ENCODE assay signal across 8 mouse cellular contexts in the genomic region with DNA sequence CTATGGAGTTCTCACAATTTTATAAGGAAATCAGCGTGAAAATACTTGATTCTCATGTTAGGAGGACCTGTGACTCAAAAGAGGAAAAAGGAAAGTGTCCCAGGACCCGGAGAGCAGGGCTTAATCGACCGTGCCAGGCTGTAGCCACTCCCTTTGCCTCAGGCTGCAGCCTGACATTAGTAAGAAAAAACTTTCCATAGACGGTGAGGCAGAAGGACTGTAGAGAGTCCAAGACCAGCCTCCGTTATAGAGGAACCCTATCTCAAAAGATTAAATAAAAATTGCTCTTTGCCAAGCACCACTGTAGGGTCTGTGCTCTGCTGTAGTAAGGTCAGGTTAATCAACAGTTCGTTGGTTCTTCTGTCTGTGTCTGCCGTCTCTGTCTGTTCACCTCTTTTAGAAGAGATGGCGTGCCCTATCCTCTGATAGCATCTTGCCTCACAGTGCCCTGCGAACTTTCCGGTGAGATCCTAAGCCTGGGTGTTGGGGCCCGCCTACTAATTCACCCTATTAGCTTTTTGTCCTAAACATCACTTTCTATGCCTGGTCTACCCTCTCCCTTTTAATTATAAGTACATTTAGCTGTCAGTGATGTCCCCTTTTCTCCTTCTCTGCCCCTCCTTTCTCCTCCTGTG. TPM values are rescaled to one million over a fixed set of nuclear protein-coding genes. Genes with fewer than 3 reads are reported as not detected.
A peak's percentile ranks its signal among the peaks of the same experiment; 100 is the strongest.
DNase-seq lines count a peak whose midpoint lies in the region; ATAC-seq and TF ChIP-seq lines count a peak whose summit lies in the region.

No protein-coding gene starts in this region.

- no peaks in the 10 kb centered on the region for H3K9me3 ChIP-seq in hindbrain, postnatal 0 days (ENCODE audit: low read length)
- no peaks in the 10 kb centered on the region for H3K9me3 ChIP-seq in liver, embryonic 13.5 days (replicated peaks)
- no peaks in the 10 kb centered on the region for H3K9me3 ChIP-seq in neural tube, embryonic 14.5 days (ENCODE audit: control insufficient read depth, low read length)

- DNase-seq in embryo, embryonic 10 days (ENCODE audit: low spot score), result peak; percentile 62
- no peak for DNase-seq in embryo, embryonic 9.5 days (ENCODE audit: extremely low spot score)
- DNase-seq in hindbrain, postnatal 0 days (ENCODE audit: low spot score), result no peak
- DNase-seq in liver, embryonic 13.5 days, result peak; percentile 51
- DNase-seq in retina, postnatal 1 day, result no peak
- no peak for DNase-seq in layer of hippocampus, adult 9-11 months

- TF ChIP-seq CTCF in hindbrain, postnatal 0 days (IDR thresholded peaks at IDR 0.05; ENCODE audit: low read depth), result no peak

- H3K4me1 ChIP-seq in hindbrain, postnatal 0 days (ENCODE audit: insufficient read depth, low read length), result no peaks in the 10 kb centered on the region
- H3K4me1 ChIP-seq in liver, embryonic 13.5 days (replicated peaks), result peaks cover 15% of the 10 kb centered on the region
- no peaks in the 10 kb centered on the region for H3K4me1 ChIP-seq in neural tube, embryonic 14.5 days (ENCODE audit: control insufficient read depth, insufficient read depth, low read length)

- H3K36me3 ChIP-seq in hindbrain, postnatal 0 days (ENCODE audit: insufficient read depth, low read length), result no peaks in the 10 kb centered on the region
- no peaks in the 10 kb centered on the region for H3K36me3 ChIP-seq in liver, embryonic 13.5 days
- no peaks in the 10 kb centered on the region for H3K36me3 ChIP-seq in neural tube, embryonic 14.5 days (ENCODE audit: control insufficient read depth, insufficient read depth, low read length)

- WGBS in hindbrain, postnatal 0 days, result 18% methylated on average over 12 of the region's 12 CpGs
- 6% methylated on average over 12 of the region's 12 CpGs for WGBS in liver, embryonic 13.5 days (ENCODE audit: insufficient replicate concordance)
- 14% methylated on average over 12 of the region's 12 CpGs for WGBS in neural tube, embryonic 14.5 days

- peak overlapping the region; percentile 41 for H3K4me3 ChIP-seq in hindbrain, postnatal 0 days (ENCODE audit: low read length)
- H3K4me3 ChIP-seq in liver, embryonic 13.5 days (replicated peaks), result peak overlapping the region; percentile 58
- peak overlapping the region; percentile 36 for H3K4me3 ChIP-seq in neural tube, embryonic 14.5 days (ENCODE audit: low read depth, low read length)

- peak overlapping the region; percentile 70 for H3K27ac ChIP-seq in hindbrain, postnatal 0 days
- H3K27ac ChIP-seq in liver, embryonic 13.5 days, result peak overlapping the region; percentile 79
- no peak overlapping the region for H3K27ac ChIP-seq in neural tube, embryonic 14.5 days (ENCODE audit: low read depth, low read length)

- ATAC-seq in erythroid progenitor cell, adult 5-6 weeks (replicated peaks; ENCODE audit: low FRiP score, poor library complexity, severe bottlenecking), result 0 out of 2 replicates have a peak, but pooled peaks have one; percentile 27
- ATAC-seq in hindbrain, postnatal 0 days, result no peak; the same call in 1 of the 2 replicates
- ATAC-seq in liver, embryonic 13.5 days (ENCODE audit: low read depth), result peak; percentile 41; the same call in 1 of the 2 replicates
- ATAC-seq in neural tube, embryonic 14.5 days (ENCODE audit: low read depth), result no peak

- H3K9ac ChIP-seq in hindbrain, postnatal 0 days (replicated peaks; ENCODE audit: low read length), result no peak overlapping the region
- peak overlapping the region; percentile 72 for H3K9ac ChIP-seq in liver, embryonic 13.5 days
- no peak overlapping the region for H3K9ac ChIP-seq in neural tube, embryonic 14.5 days (replicated peaks; ENCODE audit: low read depth, low read length)

- H3K27me3 ChIP-seq in hindbrain, postnatal 0 days (ENCODE audit: insufficient read depth, low read length), result no peaks in the 10 kb centered on the region
- peaks cover 77% of the 10 kb centered on the region for H3K27me3 ChIP-seq in liver, embryonic 13.5 days
- H3K27me3 ChIP-seq in neural tube, embryonic 14.5 days (ENCODE audit: control insufficient read depth, insufficient read depth, low read length), result peaks cover 4% of the 10 kb centered on the region; the same call in 1 of the 2 replicates

- peak overlapping the region; percentile 66 for H3K4me2 ChIP-seq in hindbrain, postnatal 0 days (ENCODE audit: low read depth, low read length)
- peak overlapping the region; percentile 85 for H3K4me2 ChIP-seq in liver, embryonic 13.5 days
- peak overlapping the region; percentile 66 for H3K4me2 ChIP-seq in neural tube, embryonic 14.5 days (ENCODE audit: low read depth, low read length)

RNA-seq across cellular contexts. Expression of gene Hspa1b, which starts 1.0 kb away (rescaled TPM):
- total RNA-seq in erythroid progenitor cell, adult 5-6 weeks (2015; ENCODE audit: low replicate concordance), result 2.5 and 4.0 TPM in 2 replicates
- total RNA-seq in erythroid progenitor cell, adult 5-6 weeks (2017; ENCODE audit: low replicate concordance), result 1.0 and 3.3 TPM in 2 replicates
- 15.2 and 20.4 TPM in 2 replicates for total RNA-seq in hindbrain, postnatal 0 days (2014; rRNA removed)
- 0.51 and 0.55 TPM in 2 replicates for polyA plus RNA-seq in hindbrain, postnatal 0 days (2015; fragmentation: Nextera tagmentation; extraction: Ambion mirVana)
- 0.07 and 0.15 TPM in 2 replicates for polyA plus RNA-seq in liver, embryonic 13.5 days (2015; fragmentation: Nextera tagmentation; extraction: Ambion mirVana)
- polyA plus RNA-seq in neural tube, embryonic 14.5 days (2014; fragmentation: Nextera tagmentation; extraction: Ambion mirVana), result 0.27 and 0.35 TPM in 2 replicates

RNA-seq across cellular contexts. Expression of gene Gm20481, which starts 9.7 kb away (rescaled TPM):
- not detected in 2 replicates for total RNA-seq in erythroid progenitor cell, adult 5-6 weeks (2015; ENCODE audit: low replicate concordance)
- not detected in 2 replicates for total RNA-seq in erythroid progenitor cell, adult 5-6 weeks (2017; ENCODE audit: low replicate concordance)
- not detected in 2 replicates for total RNA-seq in hindbrain, postnatal 0 days (2014; rRNA removed)
- not detected in 2 replicates for polyA plus RNA-seq in hindbrain, postnatal 0 days (2015; fragmentation: Nextera tagmentation; extraction: Ambion mirVana)
- polyA plus RNA-seq in liver, embryonic 13.5 days (2015; fragmentation: Nextera tagmentation; extraction: Ambion mirVana), result not detected in 2 replicates
- not detected in 2 replicates for polyA plus RNA-seq in neural tube, embryonic 14.5 days (2014; fragmentation: Nextera tagmentation; extraction: Ambion mirVana)

RNA-seq across cellular contexts. Expression of gene Hspa1a, which starts 12.0 kb away (rescaled TPM):
- 1.4 TPM in 1 of 2 replicates, not detected in the other for total RNA-seq in erythroid progenitor cell, adult 5-6 weeks (2015; ENCODE audit: low replicate concordance)
- 0.30 and 4.6 TPM in 2 replicates for total RNA-seq in erythroid progenitor cell, adult 5-6 weeks (2017; ENCODE audit: low replicate concordance)
- total RNA-seq in hindbrain, postnatal 0 days (2014; rRNA removed), result 25.0 and 29.0 TPM in 2 replicates
- polyA plus RNA-seq in hindbrain, postnatal 0 days (2015; fragmentation: Nextera tagmentation; extraction: Ambion mirVana), result 13.6 and 14.7 TPM in 2 replicates
- polyA plus RNA-seq in liver, embryonic 13.5 days (2015; fragmentation: Nextera tagmentation; extraction: Ambion mirVana), result 2.1 and 2.3 TPM in 2 replicates
- polyA plus RNA-seq in neural tube, embryonic 14.5 days (2014; fragmentation: Nextera tagmentation; extraction: Ambion mirVana), result 7.0 and 7.6 TPM in 2 replicates

RNA-seq across cellular contexts. Expression of gene Hspa1l, which starts 12.5 kb away (rescaled TPM):
- not detected in 2 replicates for total RNA-seq in erythroid progenitor cell, adult 5-6 weeks (2015; ENCODE audit: low replicate concordance)
- total RNA-seq in erythroid progenitor cell, adult 5-6 weeks (2017; ENCODE audit: low replicate concordance), result not detected in 2 replicates
- total RNA-seq in hindbrain, postnatal 0 days (2014; rRNA removed), result 0.99 and 1.4 TPM in 2 replicates
- polyA plus RNA-seq in hindbrain, postnatal 0 days (2015; fragmentation: Nextera tagmentation; extraction: Ambion mirVana), result 0.76 TPM in 2 replicates
- polyA plus RNA-seq in liver, embryonic 13.5 days (2015; fragmentation: Nextera tagmentation; extraction: Ambion mirVana), result 0.10 and 0.34 TPM in 2 replicates
- polyA plus RNA-seq in neural tube, embryonic 14.5 days (2014; fragmentation: Nextera tagmentation; extraction: Ambion mirVana), result 1.6 and 2.8 TPM in 2 replicates

RNA-seq across cellular contexts. Expression of gene Lsm2, which starts 21.7 kb away (rescaled TPM):
- total RNA-seq in erythroid progenitor cell, adult 5-6 weeks (2015; ENCODE audit: low replicate concordance), result 76.0 and 78.4 TPM in 2 replicates
- total RNA-seq in erythroid progenitor cell, adult 5-6 weeks (2017; ENCODE audit: low replicate concordance), result 23.0 and 27.6 TPM in 2 replicates
- 35.5 and 43.1 TPM in 2 replicates for total RNA-seq in hindbrain, postnatal 0 days (2014; rRNA removed)
- polyA plus RNA-seq in hindbrain, postnatal 0 days (2015; fragmentation: Nextera tagmentation; extraction: Ambion mirVana), result 106 and 110 TPM in 2 replicates
- polyA plus RNA-seq in liver, embryonic 13.5 days (2015; fragmentation: Nextera tagmentation; extraction: Ambion mirVana), result 163 and 178 TPM in 2 replicates
- polyA plus RNA-seq in neural tube, embryonic 14.5 days (2014; fragmentation: Nextera tagmentation; extraction: Ambion mirVana), result 89.1 and 89.5 TPM in 2 replicates

Comparison
In these comparisons a context has a peak if more than half of its experiments do, and no peak if none do; other contexts are left out.
1. DNase-seq: peak in embryo, embryonic 10 days (single experiment) and liver, embryonic 13.5 days (single experiment); none in embryo, embryonic 9.5 days (single experiment), hindbrain, postnatal 0 days (single experiment), retina, postnatal 1 day (single experiment) and layer of hippocampus, adult 9-11 months (single experiment).
2. ATAC-seq: peak in erythroid progenitor cell, adult 5-6 weeks (single experiment) and liver, embryonic 13.5 days (single experiment); none in hindbrain, postnatal 0 days (single experiment) and neural tube, embryonic 14.5 days (single experiment).
3. Peak in every context shown above with its lines, with median percentiles within 50 percentile points of each other: H3K4me2 ChIP-seq and H3K4me3 ChIP-seq.